Mouse (Mus musculus) ES-Bruce4 (cell line): ENCODE measurements around the gene Kcnip4. TPM values are rescaled to one million over a fixed set of nuclear protein-coding genes. Genes with fewer than 3 reads are reported as not detected.

Experiments used
- H3K27ac ChIP-seq: 2 replicates; pipeline ENCODE4 v1.5.1; 2012; ENCODE audit warnings: low read length, inconsistent platforms; ENCODE audit not compliant: insufficient read depth
- H3K27me3 ChIP-seq: 2 replicates; pipeline ENCODE4 v1.6.1; 2012; ENCODE audit warnings: mild to moderate bottlenecking, low read length, inconsistent platforms; ENCODE audit not compliant: control insufficient read depth, poor library complexity, insufficient read depth, severe bottlenecking
- H3K36me3 ChIP-seq: 2 replicates; pipeline ENCODE4 v1.6.1; 2012; ENCODE audit warnings: inconsistent platforms, mild to moderate bottlenecking, low read length, moderate library complexity; ENCODE audit not compliant: control insufficient read depth, poor library complexity, insufficient read depth, severe bottlenecking
- H3K4me1 ChIP-seq: one replicate; pipeline ENCODE4 v1.8.1; 2011; ENCODE audit warnings: low read length; ENCODE audit not compliant: control insufficient read depth, insufficient read depth
- H3K4me3 ChIP-seq: 2 replicates; pipeline ENCODE4 v1.5.1; 2011; ENCODE audit warnings: low read depth, mild to moderate bottlenecking, low read length
- H3K9ac ChIP-seq: 2 replicates; pipeline ENCODE4 v1.6.1; 2012; ENCODE audit warnings: low read depth, mild to moderate bottlenecking, inconsistent platforms; ENCODE audit not compliant: poor library complexity, severe bottlenecking
- H3K9me3 ChIP-seq: replicated peaks from 2 replicates; pipeline ENCODE4 v1.6.1; 2012; ENCODE audit warnings: mild to moderate bottlenecking, low read length, inconsistent platforms; ENCODE audit not compliant: control insufficient read depth, poor library complexity, insufficient read depth, severe bottlenecking
- CTCF ChIP-seq: IDR thresholded peaks from one replicate; pipeline ENCODE4 v1.8.1; 2011; ENCODE audit warnings: low read depth, low read length
- EP300 ChIP-seq: IDR thresholded peaks from 2 replicates; pipeline ENCODE4 v1.6.1; 2011; ENCODE audit warnings: low read depth, low read length; ENCODE audit not compliant: insufficient read depth
- POLR2A ChIP-seq: IDR thresholded peaks from one replicate; pipeline ENCODE4 v1.8.1; 2011; ENCODE audit warnings: low read length; ENCODE audit not compliant: insufficient read depth
- polyA plus RNA-seq: library from polyadenylated mRNA; stranded (reverse); fragments of >200 nt; gene quantifications from 2 replicates; pipeline ENCODE4 v1.2.4, GENCODE M21; 2011; ENCODE audit warnings: low read depth; ENCODE audit not compliant: missing spikeins, insufficient read depth, insufficient read length

Kcnip4 gene
- polyA plus RNA-seq, 1 experiment: not detected

GRCm38 (mm10) chr5:49259356-49259755 is 265.4 kb downstream of the Kcnip4 start:
- Histone ChIP-seq H3K27me3 (no peaks in the 10 kb centered on the region), H3K4me3 (no peak overlapping the region), H3K9me3 (no peaks in the 10 kb centered on the region), H3K36me3 (no peaks in the 10 kb centered on the region), H3K9ac (no peak overlapping the region), H3K4me1 (no peaks in the 10 kb centered on the region), H3K27ac (no peak overlapping the region)
- no peak for TF ChIP-seq CTCF
- no peak for TF ChIP-seq EP300

GRCm38 (mm10) chr5:49256850-49257249 is 267.9 kb downstream of the Kcnip4 start:
- no peak overlapping the region for H3K4me3 ChIP-seq
- H3K36me3 ChIP-seq: no peaks in the 10 kb centered on the region
- no peaks in the 10 kb centered on the region for H3K27me3 ChIP-seq
- H3K27ac ChIP-seq: no peak overlapping the region
- no peaks in the 10 kb centered on the region for H3K9me3 ChIP-seq
- TF ChIP-seq EP300 (no peak), POLR2A (no peak), CTCF (no peak)
- H3K4me1 ChIP-seq: no peaks in the 10 kb centered on the region
- H3K9ac ChIP-seq: no peak overlapping the region

- Histone ChIP-seq H3K4me1 (no peaks in the 10 kb centered on the region), H3K4me3 (no peak overlapping the region), H3K9ac (no peak overlapping the region), H3K27me3 (no peaks in the 10 kb centered on the region), H3K27ac (no peak overlapping the region), H3K36me3 (no peaks in the 10 kb centered on the region), H3K9me3 (no peaks in the 10 kb centered on the region)
- no peak for TF ChIP-seq CTCF
Observed at GRCm38 (mm10) chr5:49255983-49256382, 268.7 kb downstream of the Kcnip4 start.

GRCm38 (mm10) chr5:49247081-49247480 is 277.6 kb downstream of the Kcnip4 start:
- H3K36me3 ChIP-seq: no peaks in the 10 kb centered on the region
- no peak overlapping the region for H3K4me3 ChIP-seq
- H3K27me3 ChIP-seq: no peaks in the 10 kb centered on the region
- no peaks in the 10 kb centered on the region for H3K4me1 ChIP-seq
- no peak overlapping the region for H3K9ac ChIP-seq
- no peak overlapping the region for H3K27ac ChIP-seq
- no peaks in the 10 kb centered on the region for H3K9me3 ChIP-seq
- TF ChIP-seq EP300: no peak
- TF ChIP-seq CTCF: no peak
- no peak for TF ChIP-seq POLR2A

- H3K27me3 ChIP-seq: no peaks in the 10 kb centered on the region
- TF ChIP-seq CTCF: no peak
- no peak for TF ChIP-seq EP300
- TF ChIP-seq POLR2A: no peak
- H3K36me3 ChIP-seq: no peaks in the 10 kb centered on the region
- no peak overlapping the region for H3K4me3 ChIP-seq
- no peaks in the 10 kb centered on the region for H3K9me3 ChIP-seq
- no peak overlapping the region for H3K9ac ChIP-seq
- H3K27ac ChIP-seq: no peak overlapping the region
- no peaks in the 10 kb centered on the region for H3K4me1 ChIP-seq
Observed at GRCm38 (mm10) chr5:49244414-49244813, 280.3 kb downstream of the Kcnip4 start.

GRCm38 (mm10) chr5:49241708-49242107 is 283.0 kb downstream of the Kcnip4 start:
- Histone ChIP-seq H3K27me3 (no peaks in the 10 kb centered on the region), H3K9me3 (no peaks in the 10 kb centered on the region), H3K4me1 (no peaks in the 10 kb centered on the region), H3K27ac (no peak overlapping the region), H3K9ac (no peak overlapping the region), H3K36me3 (no peaks in the 10 kb centered on the region), H3K4me3 (no peak overlapping the region)
- TF ChIP-seq CTCF: no peak
- no peak for TF ChIP-seq EP300
- no peak for TF ChIP-seq POLR2A
